Mouse (Mus musculus) MEL (cell line): ENCODE measurements around the gene Nfe2l3.

Experiments
- CTCF ChIP-seq, 3 experiments: IDR thresholded peaks in 2 of 3; conservative IDR thresholded peaks in 1 of 3; 2 replicates each; pipeline ENCODE4 v1.5.1; 2011 to 2012; ENCODE audit warnings: low read length in 3 of 3, low read depth in 2 of 3, mild to moderate bottlenecking in 2 of 3, improper control_type of control experiment in 1 of 3, inconsistent platforms in 1 of 3, mixed read lengths in 1 of 3, moderate library complexity in 1 of 3; ENCODE audit not compliant: control insufficient read depth in 1 of 3, insufficient read depth in 1 of 3, poor library complexity in 1 of 3, severe bottlenecking in 1 of 3
- EP300 ChIP-seq, 2 experiments: IDR thresholded peaks; 2 replicates each; pipeline ENCODE4 v1.6.1; 2011; ENCODE audit warnings: improper control_type of control experiment in 2 of 2, low read length in 2 of 2, low read depth in 1 of 2, mild to moderate bottlenecking in 1 of 2
- GATA1 ChIP-seq: IDR thresholded peaks from 2 replicates; pipeline ENCODE4 v1.6.1; 2011; ENCODE audit warnings: low read depth, low read length, improper control_type of control experiment
- MAX ChIP-seq: IDR thresholded peaks from 2 replicates; pipeline ENCODE4 v1.6.1; 2011; ENCODE audit warnings: low read length, improper control_type of control experiment
- RCOR1 ChIP-seq: IDR thresholded peaks from 2 replicates; pipeline ENCODE4 v1.6.1; 2012; ENCODE audit warnings: low read depth, mild to moderate bottlenecking, inconsistent platforms, low read length, improper control_type of control experiment
- SMC3 ChIP-seq: IDR thresholded peaks from 2 replicates; pipeline ENCODE4 v1.6.1; 2011; ENCODE audit warnings: low read depth, low read length, improper control_type of control experiment
- ZC3H11A ChIP-seq: IDR thresholded peaks from 2 replicates; pipeline ENCODE4 v1.6.1; 2012; ENCODE audit warnings: low read depth, mild to moderate bottlenecking, inconsistent platforms, low read length, improper control_type of control experiment

DNA sequence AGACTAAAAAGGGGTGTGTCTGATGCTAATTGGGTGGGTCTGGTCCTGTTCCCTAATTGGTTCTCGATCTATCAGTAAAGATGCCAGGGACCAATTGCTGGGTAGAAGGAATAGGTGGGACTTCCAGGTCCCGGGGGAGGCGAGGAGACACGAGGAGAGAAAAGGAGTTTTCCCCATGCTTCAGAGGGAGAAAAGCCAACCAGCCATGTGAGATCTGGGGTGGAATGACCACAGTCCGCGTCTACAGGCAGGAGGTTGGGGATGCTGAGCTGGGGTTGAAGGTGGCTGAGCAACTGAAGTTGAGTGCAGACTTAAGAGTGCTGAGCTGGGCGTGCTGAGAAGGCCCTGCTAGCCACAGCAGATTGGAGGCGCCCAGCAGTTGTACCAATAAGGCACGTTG is 37.0 kb upstream of the Nfe2l3 start:
- no peak for TF ChIP-seq CTCF (IDR thresholded peaks at IDR 0.05 in 2 of 3, conservative IDR thresholded peaks at IDR 0.05 in 1 of 3; ENCODE audit: control insufficient read depth in 1 of 3, insufficient read depth in 1 of 3, low read depth in 2 of 3, low read length in 3 of 3, poor library complexity in 1 of 3, severe bottlenecking in 1 of 3)
- no peak for TF ChIP-seq RCOR1
- TF ChIP-seq MAX = peak; percentile 86
- TF ChIP-seq ZC3H11A = no peak
- no peak for TF ChIP-seq EP300 (IDR thresholded peaks at IDR 0.05; ENCODE audit: low read depth in 1 of 2, low read length in 2 of 2)
- TF ChIP-seq GATA1 = no peak
- no peak for TF ChIP-seq SMC3
